Mouse (Mus musculus): ENCODE data around the gene Sh3d19. TPM values are rescaled to one million over a fixed set of nuclear protein-coding genes. Genes with fewer than 3 reads are reported as not detected.
A peak's percentile ranks its signal among the peaks of the same experiment; 100 is the strongest.

The Sh3d19 gene
- polyA plus RNA-seq, 1 experiment from 2014 or later, result 26.7 TPM

DNA sequence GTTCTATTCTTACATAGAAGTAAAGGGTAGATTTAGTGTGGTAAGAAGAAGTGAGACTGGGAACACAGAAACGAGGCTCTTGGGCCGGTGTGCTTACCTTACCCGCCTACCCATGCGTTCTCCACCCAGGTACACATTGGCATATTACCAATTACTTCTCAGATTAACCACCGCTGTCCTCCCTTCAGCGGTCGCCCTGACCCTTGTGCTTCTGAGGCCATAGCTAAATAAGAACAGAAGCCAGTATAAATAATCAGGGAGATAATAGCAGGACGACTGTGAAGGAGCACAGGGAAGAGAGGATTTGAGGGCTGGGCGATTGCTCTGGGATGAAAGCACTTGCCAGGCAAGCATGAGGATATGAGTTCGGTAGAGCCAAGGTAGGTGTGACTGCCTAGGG, 42.9 kb downstream of the Sh3d19 start:
- Histone ChIP-seq H3K4me1 (replicated peaks; ENCODE audit: control insufficient read depth, insufficient read depth, low read length) (peaks cover 13% of the 10 kb centered on the region), H3K9me3 (ENCODE audit: control insufficient read depth, low read length) (no peaks in the 10 kb centered on the region; the same call in 1 of the 2 replicates), H3K27me3 (ENCODE audit: control insufficient read depth, insufficient read depth, low read depth, low read length) (no peaks in the 10 kb centered on the region), H3K4me2 (ENCODE audit: low read depth, low read length) (no peak overlapping the region), H3K4me3 (ENCODE audit: low read length) (no peak overlapping the region), H3K27ac (ENCODE audit: low read length) (no peak overlapping the region), H3K36me3 (ENCODE audit: control insufficient read depth, insufficient read depth, low read length) (no peaks in the 10 kb centered on the region), H3K9ac (ENCODE audit: low read length) (no peak overlapping the region)
- 57% methylated on average over 10 of the region's 10 CpGs for WGBS
- ATAC-seq (ENCODE audit: low read depth), result 0 out of 2 replicates have a peak, but pooled peaks have one; percentile 17

DNA sequence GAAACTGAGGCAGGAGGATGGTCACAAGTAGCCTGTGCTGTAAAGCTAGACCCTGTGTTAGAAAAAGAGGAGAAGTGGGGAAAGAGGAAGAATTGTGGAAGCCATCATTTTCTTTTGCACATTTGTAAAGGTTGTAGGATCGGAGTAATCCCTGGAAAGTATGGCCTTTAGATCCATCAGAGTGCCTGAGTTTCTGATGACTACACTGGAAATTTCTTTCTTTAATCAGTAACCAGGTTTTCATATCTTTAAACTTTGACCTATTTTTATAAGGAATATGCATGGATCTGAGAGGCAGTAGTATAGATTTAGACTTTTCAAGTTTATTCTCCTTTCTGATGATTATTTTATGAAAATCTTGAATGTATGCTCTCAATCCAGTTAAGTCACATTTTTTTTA, 46.1 kb downstream of the Sh3d19 start:
- Histone ChIP-seq H3K4me3 (ENCODE audit: low read length) (no peak overlapping the region), H3K36me3 (ENCODE audit: control insufficient read depth, insufficient read depth, low read length) (no peaks in the 10 kb centered on the region), H3K9ac (ENCODE audit: low read length) (no peak overlapping the region), H3K9me3 (ENCODE audit: control insufficient read depth, low read length) (no peaks in the 10 kb centered on the region), H3K4me2 (ENCODE audit: low read depth, low read length) (no peak overlapping the region), H3K4me1 (replicated peaks; ENCODE audit: control insufficient read depth, insufficient read depth, low read length) (no peaks in the 10 kb centered on the region; the same call in 1 of the 2 replicates), H3K27me3 (ENCODE audit: control insufficient read depth, insufficient read depth, low read depth, low read length) (no peaks in the 10 kb centered on the region), H3K27ac (ENCODE audit: low read length) (no peak overlapping the region)
- 97% methylated on average over 1 of the region's 1 CpGs for WGBS
- ATAC-seq (ENCODE audit: low read depth), result no peak

DNA sequence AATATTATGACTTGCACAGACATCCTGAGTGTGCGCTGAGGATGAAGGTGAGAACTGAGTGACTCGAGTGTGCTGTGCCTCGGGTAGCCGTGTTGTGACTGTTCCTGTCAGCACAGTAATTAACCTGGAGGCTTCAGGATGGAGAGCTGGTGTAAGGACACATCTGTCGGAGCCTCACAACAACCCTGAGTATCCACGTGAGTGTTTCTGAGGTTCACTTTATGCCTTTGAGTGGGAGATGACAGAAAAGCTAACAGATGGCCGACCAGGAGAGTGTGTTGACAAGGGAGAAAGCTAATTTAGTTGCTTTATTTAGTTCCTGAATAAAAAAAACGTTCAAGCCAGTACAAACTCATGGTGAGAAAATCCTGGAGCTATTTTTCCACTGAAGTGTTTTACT, 46.6 kb downstream of the Sh3d19 start:
- Histone ChIP-seq H3K9ac (ENCODE audit: low read length) (no peak overlapping the region), H3K4me1 (replicated peaks; ENCODE audit: control insufficient read depth, insufficient read depth, low read length) (no peaks in the 10 kb centered on the region; the same call in 1 of the 2 replicates), H3K36me3 (ENCODE audit: control insufficient read depth, insufficient read depth, low read length) (no peaks in the 10 kb centered on the region), H3K27ac (ENCODE audit: low read length) (no peak overlapping the region), H3K9me3 (ENCODE audit: control insufficient read depth, low read length) (no peaks in the 10 kb centered on the region), H3K4me3 (ENCODE audit: low read length) (no peak overlapping the region), H3K4me2 (ENCODE audit: low read depth, low read length) (no peak overlapping the region), H3K27me3 (ENCODE audit: control insufficient read depth, insufficient read depth, low read depth, low read length) (no peaks in the 10 kb centered on the region)
- ATAC-seq (ENCODE audit: low read depth), result no peak
- WGBS, result 53% methylated on average over 8 of the region's 8 CpGs

DNA sequence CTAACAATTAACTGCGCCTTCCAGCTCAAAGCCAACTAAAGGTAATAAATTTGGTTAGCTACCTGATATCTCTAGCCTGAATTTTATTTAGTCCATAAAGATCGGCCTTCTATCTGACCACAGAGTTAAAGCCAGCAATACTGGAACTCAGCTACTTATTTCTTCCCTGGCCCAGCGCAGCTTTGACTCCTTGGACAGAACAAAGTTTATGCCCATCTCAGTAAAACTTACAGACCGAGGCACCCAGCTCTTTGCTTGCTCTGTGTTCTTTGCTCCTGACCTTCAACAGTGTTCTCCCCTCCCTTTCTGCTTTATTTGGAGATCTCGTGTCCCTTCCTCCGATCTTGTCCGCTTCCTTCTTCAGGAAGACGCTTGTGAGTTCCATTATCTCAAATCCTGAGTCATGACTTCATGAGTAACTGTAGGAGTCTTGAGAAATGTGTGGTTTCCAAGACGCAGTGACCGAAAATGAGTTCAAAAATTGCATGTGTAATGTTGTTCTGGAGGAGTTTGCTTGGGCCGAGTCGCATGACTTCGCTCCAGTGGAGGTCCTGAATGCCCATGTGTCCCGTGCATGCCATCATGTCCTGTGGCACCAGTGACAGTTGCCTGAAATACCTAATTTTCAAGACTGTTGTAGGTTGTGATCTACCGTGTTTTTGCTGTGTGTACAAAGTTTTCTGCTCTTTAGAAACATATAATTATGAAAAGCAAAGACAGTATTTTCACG, 50.2 kb downstream of the Sh3d19 start:
- no peak for ATAC-seq (ENCODE audit: low read depth)
- Histone ChIP-seq H3K9ac (ENCODE audit: low read length) (no peak overlapping the region), H3K27me3 (ENCODE audit: control insufficient read depth, insufficient read depth, low read depth, low read length) (no peaks in the 10 kb centered on the region), H3K4me1 (replicated peaks; ENCODE audit: control insufficient read depth, insufficient read depth, low read length) (no peaks in the 10 kb centered on the region; the same call in 1 of the 2 replicates), H3K4me3 (ENCODE audit: low read length) (no peak overlapping the region), H3K4me2 (ENCODE audit: low read depth, low read length) (no peak overlapping the region), H3K36me3 (ENCODE audit: control insufficient read depth, insufficient read depth, low read length) (no peaks in the 10 kb centered on the region), H3K27ac (ENCODE audit: low read length) (no peak overlapping the region), H3K9me3 (ENCODE audit: control insufficient read depth, low read length) (no peaks in the 10 kb centered on the region)
- 78% methylated on average over 16 of the region's 16 CpGs for WGBS

DNA sequence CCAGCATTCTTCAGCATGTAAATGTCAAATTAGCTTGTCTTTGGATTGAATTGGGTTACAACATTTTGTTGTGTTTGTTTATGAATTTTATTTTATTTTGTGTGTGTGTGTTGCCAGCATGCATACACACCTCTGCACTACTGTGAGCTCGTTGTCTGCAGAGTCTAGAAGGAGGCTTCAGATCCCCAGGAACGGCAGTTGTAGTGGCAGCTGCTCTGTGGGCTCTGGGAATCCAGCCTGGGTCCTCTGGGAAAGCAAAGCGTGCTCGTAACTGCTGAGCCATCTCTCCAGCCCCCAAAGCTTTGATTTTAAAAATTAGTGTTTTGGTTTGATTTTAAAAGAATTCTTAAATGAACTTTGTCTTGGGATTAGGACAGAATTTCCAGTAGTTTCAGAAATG, 50.7 kb downstream of the Sh3d19 start:
- no peaks in the 10 kb centered on the region for H3K36me3 ChIP-seq (ENCODE audit: control insufficient read depth, insufficient read depth, low read length)
- H3K27ac ChIP-seq (ENCODE audit: low read length), result no peak overlapping the region
- no peak overlapping the region for H3K9ac ChIP-seq (ENCODE audit: low read length)
- H3K4me3 ChIP-seq (ENCODE audit: low read length), result no peak overlapping the region
- H3K4me1 ChIP-seq (replicated peaks; ENCODE audit: control insufficient read depth, insufficient read depth, low read length), result no peaks in the 10 kb centered on the region; the same call in 1 of the 2 replicates
- no peak for ATAC-seq (ENCODE audit: low read depth)
- H3K27me3 ChIP-seq (ENCODE audit: control insufficient read depth, insufficient read depth, low read depth, low read length), result no peaks in the 10 kb centered on the region
- no peak overlapping the region for H3K4me2 ChIP-seq (ENCODE audit: low read depth, low read length)
- H3K9me3 ChIP-seq (ENCODE audit: control insufficient read depth, low read length), result no peaks in the 10 kb centered on the region
- WGBS, result 83% methylated on average over 4 of the region's 4 CpGs

DNA sequence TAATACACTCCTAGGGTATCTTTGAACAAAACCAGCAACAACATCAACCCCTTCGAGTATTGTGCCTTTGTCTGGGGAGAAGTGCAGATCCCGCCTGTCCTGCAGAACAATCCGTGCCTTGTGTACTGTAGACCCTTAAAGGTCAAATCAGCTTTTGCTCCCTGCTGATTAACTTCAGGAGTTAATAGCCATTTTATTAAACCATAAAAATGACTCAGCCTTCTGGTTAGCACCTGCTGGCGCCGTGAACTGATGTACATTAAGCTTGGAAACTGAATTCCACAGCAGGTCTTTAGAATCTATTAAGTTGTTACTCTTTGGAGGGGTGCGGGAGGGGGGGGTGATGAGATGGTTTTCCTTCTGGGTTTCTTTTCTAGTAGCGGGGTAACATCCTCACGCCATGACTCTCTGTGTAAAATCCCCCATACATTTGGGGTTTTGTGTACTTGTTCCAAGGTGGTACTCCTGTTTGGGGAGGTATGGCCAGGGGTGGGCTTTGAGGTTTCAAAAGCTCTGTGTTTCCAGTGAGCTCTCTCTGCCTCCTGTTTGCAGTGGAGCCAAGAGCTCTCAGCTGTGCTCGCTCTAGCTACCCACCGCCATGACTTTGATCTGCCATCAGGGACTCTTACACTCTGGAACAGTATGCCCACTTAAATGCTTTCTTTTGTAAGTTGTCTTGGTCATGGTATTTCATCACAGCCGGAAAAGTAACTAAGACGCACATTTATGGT, 53.3 kb downstream of the Sh3d19 start:
- Histone ChIP-seq H3K4me2 (ENCODE audit: low read depth, low read length) (no peak overlapping the region), H3K4me3 (ENCODE audit: low read length) (no peak overlapping the region), H3K36me3 (ENCODE audit: control insufficient read depth, insufficient read depth, low read length) (no peaks in the 10 kb centered on the region), H3K27ac (ENCODE audit: low read length) (no peak overlapping the region), H3K9me3 (ENCODE audit: control insufficient read depth, low read length) (no peaks in the 10 kb centered on the region), H3K27me3 (ENCODE audit: control insufficient read depth, insufficient read depth, low read depth, low read length) (no peaks in the 10 kb centered on the region), H3K9ac (ENCODE audit: low read length) (no peak overlapping the region), H3K4me1 (replicated peaks; ENCODE audit: control insufficient read depth, insufficient read depth, low read length) (no peaks in the 10 kb centered on the region; the same call in 1 of the 2 replicates)
- ATAC-seq (ENCODE audit: low read depth), result 0 out of 2 replicates have a peak, but pooled peaks have one; percentile 26
- 90% methylated on average over 12 of the region's 12 CpGs for WGBS

DNA sequence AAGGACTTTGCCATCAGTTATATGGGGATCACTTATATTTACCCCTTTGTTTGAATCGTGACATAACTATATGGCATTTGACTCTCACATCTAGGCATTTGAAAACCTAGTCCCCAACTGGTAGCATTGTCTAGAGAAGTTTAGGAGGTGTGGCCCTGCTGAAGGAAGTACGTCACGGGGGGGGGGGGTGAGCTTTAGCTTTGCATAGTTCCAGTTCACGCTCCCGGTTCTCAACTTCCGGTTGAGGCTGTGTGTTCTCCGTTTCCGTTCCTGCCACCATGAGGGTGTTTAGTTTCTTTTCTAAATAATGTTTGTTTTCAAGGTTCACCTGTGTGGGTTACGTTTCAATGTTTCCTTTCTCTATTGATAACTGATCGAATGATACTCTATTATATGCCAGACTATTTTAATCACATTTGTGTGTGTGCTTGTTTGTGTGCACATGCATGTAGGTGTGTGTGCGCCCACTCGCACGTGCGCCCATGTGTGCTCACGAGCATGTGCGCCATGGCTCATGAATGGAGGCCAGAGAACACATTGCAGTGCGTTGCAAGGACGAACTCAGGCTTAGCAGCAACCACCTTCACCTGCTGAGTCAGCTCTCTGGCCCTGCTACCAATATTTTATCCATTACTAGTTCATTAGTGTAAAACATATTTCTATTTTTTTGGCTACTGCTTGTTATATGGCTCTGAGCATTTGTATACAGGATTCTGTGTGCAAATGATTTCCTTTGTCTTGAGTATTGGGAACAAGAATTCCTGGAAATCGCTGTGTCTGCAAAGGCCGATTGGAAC, 54.6 kb downstream of the Sh3d19 start:
- Histone ChIP-seq H3K4me3 (ENCODE audit: low read length) (no peak overlapping the region), H3K36me3 (ENCODE audit: control insufficient read depth, insufficient read depth, low read length) (0 out of 2 replicates have a peak, but pooled peaks cover 2% of the 10 kb centered on the region), H3K4me2 (ENCODE audit: low read depth, low read length) (no peak overlapping the region), H3K27me3 (ENCODE audit: control insufficient read depth, insufficient read depth, low read depth, low read length) (no peaks in the 10 kb centered on the region), H3K9ac (ENCODE audit: low read length) (no peak overlapping the region), H3K27ac (ENCODE audit: low read length) (no peak overlapping the region), H3K4me1 (replicated peaks; ENCODE audit: control insufficient read depth, insufficient read depth, low read length) (no peaks in the 10 kb centered on the region; the same call in 1 of the 2 replicates), H3K9me3 (ENCODE audit: control insufficient read depth, low read length) (no peaks in the 10 kb centered on the region)
- no peak for ATAC-seq (ENCODE audit: low read depth)
- 93% methylated on average over 20 of the region's 20 CpGs for WGBS

DNA sequence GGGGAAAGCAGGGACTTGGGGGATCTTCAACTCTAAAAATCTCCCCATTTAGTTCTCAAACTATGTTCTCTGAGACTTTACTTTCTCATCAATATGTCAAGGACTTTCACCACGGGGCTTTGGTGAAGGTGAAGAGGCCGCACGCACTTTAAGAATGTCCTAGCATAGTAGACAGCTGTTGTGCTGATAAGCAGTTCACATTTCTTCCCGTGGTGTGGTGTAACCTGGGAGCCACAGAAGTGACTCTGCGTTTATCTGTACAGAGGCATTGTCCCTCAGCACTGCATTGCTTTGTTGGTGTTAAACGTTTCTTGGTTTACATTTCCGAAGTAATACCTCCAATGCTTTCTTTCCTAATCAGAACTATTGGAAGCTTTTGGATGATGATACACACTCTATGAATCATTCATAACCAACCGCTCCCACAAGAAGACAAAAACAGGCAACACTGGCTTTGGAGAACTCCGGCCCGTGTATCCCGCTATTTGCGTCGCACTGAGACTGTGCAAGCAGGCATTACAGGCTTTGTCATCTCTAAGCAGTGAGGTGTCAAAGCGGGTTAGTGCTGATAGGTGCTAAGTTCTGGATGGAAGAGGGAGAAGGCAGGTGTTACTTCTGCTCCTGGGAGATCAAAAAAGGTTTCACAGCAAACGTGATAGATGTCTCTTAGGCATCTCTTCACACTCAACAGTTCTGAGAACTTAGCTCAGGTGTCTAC, 57.9 kb downstream of the Sh3d19 start:
- H3K9ac ChIP-seq (ENCODE audit: low read length), result no peak overlapping the region
- WGBS, result 70% methylated on average over 15 of the region's 15 CpGs
- no peaks in the 10 kb centered on the region for H3K27me3 ChIP-seq (ENCODE audit: control insufficient read depth, insufficient read depth, low read depth, low read length)
- H3K36me3 ChIP-seq (ENCODE audit: control insufficient read depth, insufficient read depth, low read length), result peaks cover 4% of the 10 kb centered on the region; the same call in 1 of the 2 replicates
- no peak overlapping the region for H3K4me2 ChIP-seq (ENCODE audit: low read depth, low read length)
- H3K4me1 ChIP-seq (replicated peaks; ENCODE audit: control insufficient read depth, insufficient read depth, low read length), result no peaks in the 10 kb centered on the region; the same call in 1 of the 2 replicates
- no peak overlapping the region for H3K4me3 ChIP-seq (ENCODE audit: low read length)
- H3K9me3 ChIP-seq (ENCODE audit: control insufficient read depth, low read length), result no peaks in the 10 kb centered on the region
- H3K27ac ChIP-seq (ENCODE audit: low read length), result no peak overlapping the region
- ATAC-seq (ENCODE audit: low read depth), result no peak
